In the genomic region with DNA sequence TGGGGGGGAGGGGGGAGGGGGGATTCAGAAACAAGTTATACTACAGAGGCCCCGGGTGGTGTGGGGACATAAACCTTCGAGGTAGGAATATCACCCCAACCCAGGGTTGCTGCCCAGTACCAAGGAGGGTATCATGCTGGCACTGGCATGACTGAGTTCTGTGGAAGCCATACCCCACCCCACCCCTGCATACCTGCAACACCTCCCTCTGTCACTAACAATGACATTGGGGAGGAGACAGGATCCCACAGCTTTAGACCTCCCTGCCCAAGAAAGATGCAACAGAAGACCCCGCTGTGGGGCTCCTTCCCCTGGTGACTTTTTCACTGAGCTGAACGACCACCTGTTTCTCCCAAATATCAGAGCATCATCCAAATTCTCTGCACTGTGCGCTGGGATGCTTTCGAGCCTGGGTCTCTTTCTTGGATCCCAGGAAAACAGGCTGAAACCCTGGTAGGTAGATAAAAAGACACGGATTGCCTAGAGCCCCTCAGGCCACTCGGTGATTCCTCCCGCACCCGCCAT, we compare ENCODE assay signal across 9 mouse cellular contexts.
DNase-seq lines count a peak whose midpoint lies in the region; ATAC-seq lines count a peak whose summit lies in the region.
"Had no signal": no experiment of that assay in that cellular context is flagged by ENCODE, and none has a peak within 500 bp of the region (broad histone marks: within the 10 kb centered on the region; RNA-seq: fewer than 3 reads in every experiment).

No protein-coding gene starts in this region.

- DNase-seq in heart, postnatal 10 days, result no peak
- no peak for DNase-seq in embryonic facial prominence, embryonic 10.5 days (ENCODE audit: low spot score)
- no peak for DNase-seq in thymus, postnatal 25 days
- no peak for DNase-seq in layer of hippocampus, adult 9-10 months (ENCODE audit: low spot score)
- no peak for DNase-seq in kidney, adult 9 months
- DNase-seq: kidney, adult 8-10 months had no signal

- no peaks in the 10 kb centered on the region for H3K9me3 ChIP-seq in heart, embryonic 15.5 days (replicated peaks)
- no peaks in the 10 kb centered on the region for H3K9me3 ChIP-seq in embryonic facial prominence, embryonic 10.5 days
- no peaks in the 10 kb centered on the region for H3K9me3 ChIP-seq in hindbrain, embryonic 13.5 days
- no peaks in the 10 kb centered on the region for H3K9me3 ChIP-seq in midbrain, embryonic 13.5 days

- H3K4me3 ChIP-seq in heart, embryonic 15.5 days, result peak overlapping the region; percentile 52
- peak overlapping the region; percentile 54 for H3K4me3 ChIP-seq in embryonic facial prominence, embryonic 10.5 days
- peak overlapping the region; percentile 36 for H3K4me3 ChIP-seq in hindbrain, embryonic 13.5 days
- peak overlapping the region; percentile 37 for H3K4me3 ChIP-seq in midbrain, embryonic 13.5 days (replicated peaks)

- peak overlapping the region; percentile 60 for H3K9ac ChIP-seq in heart, embryonic 15.5 days
- peak overlapping the region; percentile 80 for H3K9ac ChIP-seq in hindbrain, embryonic 13.5 days
- peak overlapping the region; percentile 82 for H3K9ac ChIP-seq in midbrain, embryonic 13.5 days (replicated peaks)

- H3K4me2 ChIP-seq in heart, embryonic 15.5 days, result peak overlapping the region; percentile 89
- H3K4me2 ChIP-seq in hindbrain, embryonic 13.5 days, result peak overlapping the region; percentile 74
- peak overlapping the region; percentile 73 for H3K4me2 ChIP-seq in midbrain, embryonic 13.5 days (replicated peaks)

- H3K27me3 ChIP-seq in heart, embryonic 15.5 days, result no peaks in the 10 kb centered on the region
- no peaks in the 10 kb centered on the region for H3K27me3 ChIP-seq in embryonic facial prominence, embryonic 10.5 days (replicated peaks; ENCODE audit: low read depth, poor library complexity, severe bottlenecking)
- no peaks in the 10 kb centered on the region for H3K27me3 ChIP-seq in hindbrain, embryonic 13.5 days
- H3K27me3 ChIP-seq in midbrain, embryonic 13.5 days, result no peaks in the 10 kb centered on the region

- H3K27ac ChIP-seq in heart, embryonic 15.5 days, result peak overlapping the region; percentile 68
- H3K27ac ChIP-seq in embryonic facial prominence, embryonic 10.5 days (replicated peaks), result peak overlapping the region; percentile 98
- H3K27ac ChIP-seq in hindbrain, embryonic 13.5 days, result peak overlapping the region; percentile 99
- peak overlapping the region; percentile 98 for H3K27ac ChIP-seq in midbrain, embryonic 13.5 days

- peaks cover 35% of the 10 kb centered on the region for H3K4me1 ChIP-seq in heart, embryonic 15.5 days (replicated peaks)
- H3K4me1 ChIP-seq in embryonic facial prominence, embryonic 10.5 days, result peaks cover 62% of the 10 kb centered on the region
- H3K4me1 ChIP-seq in hindbrain, embryonic 13.5 days (replicated peaks), result peaks cover 50% of the 10 kb centered on the region
- peaks cover 46% of the 10 kb centered on the region for H3K4me1 ChIP-seq in midbrain, embryonic 13.5 days (replicated peaks)

- intact Hi-C loops in heart, postnatal 10 days (cut with DNase I), result no loop called here

- H3K36me3 ChIP-seq in heart, embryonic 15.5 days, result no peaks in the 10 kb centered on the region
- H3K36me3 ChIP-seq in embryonic facial prominence, embryonic 10.5 days (replicated peaks), result no peaks in the 10 kb centered on the region
- H3K36me3 ChIP-seq in hindbrain, embryonic 13.5 days, result no peaks in the 10 kb centered on the region
- no peaks in the 10 kb centered on the region for H3K36me3 ChIP-seq in midbrain, embryonic 13.5 days

- WGBS in heart, embryonic 15.5 days, result 19% methylated on average over 10 of the region's 10 CpGs
- WGBS in embryonic facial prominence, embryonic 10.5 days, result 12% methylated on average over 10 of the region's 10 CpGs
- 16% methylated on average over 10 of the region's 10 CpGs for WGBS in hindbrain, embryonic 13.5 days
- 14% methylated on average over 10 of the region's 10 CpGs for WGBS in midbrain, embryonic 13.5 days

- no peak for ATAC-seq in heart, embryonic 15.5 days (replicated peaks; ENCODE audit: insufficient number of reproducible peaks, insufficient read depth, low FRiP score, low read depth)
- peak; percentile 9; the same call in 1 of the 2 replicates for ATAC-seq in hindbrain, embryonic 13.5 days (ENCODE audit: low FRiP score)
- ATAC-seq in midbrain, embryonic 13.5 days, result peak; percentile 13; the same call in 1 of the 2 replicates
